ENCODE assay signal across 9 mouse cellular contexts in the genomic region with DNA sequence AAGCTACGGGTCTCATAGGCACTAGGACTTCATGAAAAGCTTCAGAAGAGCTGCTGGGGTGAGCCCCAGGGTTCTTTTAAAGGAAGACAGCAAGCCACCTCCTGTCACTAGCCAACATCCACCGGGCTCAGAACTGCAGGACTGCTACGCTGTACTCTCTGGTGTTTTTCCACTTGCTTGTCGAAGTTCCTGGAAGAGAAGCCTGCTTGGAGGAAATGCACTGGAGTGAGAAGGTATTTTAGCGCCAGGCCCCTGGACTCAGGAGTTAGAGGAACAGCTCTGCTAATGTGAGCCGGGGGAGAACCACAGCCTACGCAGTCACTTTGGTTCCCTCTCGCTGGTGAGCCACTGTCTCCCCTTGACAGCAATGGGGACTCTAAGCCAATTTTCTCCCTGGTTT. TPM values are rescaled to one million over a fixed set of nuclear protein-coding genes. Genes with fewer than 3 reads are reported as not detected.
DNase-seq lines count a peak whose midpoint lies in the region; ATAC-seq lines count a peak whose summit lies in the region.
"Had no signal": no experiment of that assay in that cellular context is flagged by ENCODE, and none has a peak within 500 bp of the region (broad histone marks: within the 10 kb centered on the region; RNA-seq: fewer than 3 reads in every experiment).

No protein-coding gene starts in this region.

- ATAC-seq in inflammation-experienced regulatory T-cells, adult 6 months = peak; percentile 34
- ATAC-seq: midbrain, embryonic 16.5 days had no signal

- peak; percentile 10 for DNase-seq in adrenal gland, adult 2 months
- DNase-seq in adrenal gland, postnatal 25 days = no peak
- DNase-seq in CD4-positive, CD25-positive, alpha-beta regulatory T cell, adult 2 months (ENCODE audit: low read depth, low spot score) = peak; percentile 29
- DNase-seq in lung, postnatal 10 days = peak; percentile 3
- DNase-seq in gastrocnemius, adult 8-10 months (ENCODE audit: low spot score in 2 of 2) = no peak
- no peak for DNase-seq in embryo, embryonic 10.5 days (ENCODE audit: low spot score)
- DNase-seq in cerebellum, adult 11 months = no peak

RNA-seq across cellular contexts. Expression of gene Dclre1b, which starts 6.4 kb away (rescaled TPM):
- 10 to 100 TPM; 17.4 to 20.0 TPM for total RNA-seq in adrenal gland, adult 2 months (2021)
- 13.0 and 17.5 TPM in 2 replicates for polyA plus RNA-seq in adrenal gland, adult 2 months (2012; rRNA removed)
- 11.3 and 13.4 TPM in 2 replicates for total RNA-seq in adrenal gland, postnatal 25 days (2021)
- 10 to 100 TPM; 16.5 to 23.8 (median 17.7) TPM for polyA plus RNA-seq in inflammation-experienced regulatory T-cells, adult 6 months (2017; shearing (Covaris generic))
- total RNA-seq in gastrocnemius, adult 8-10 months (2022) = 1 to 10 TPM; 3.0 to 5.4 (median 4.1) TPM

RNA-seq across cellular contexts. Expression of gene Ap4b1, which starts 6.5 kb away (rescaled TPM):
- total RNA-seq in adrenal gland, adult 2 months (2021) = 10 to 100 TPM; 13.7 to 23.7 TPM
- polyA plus RNA-seq in adrenal gland, adult 2 months (2012; rRNA removed) = 6.7 and 7.2 TPM in 2 replicates
- 19.6 and 23.5 TPM in 2 replicates for total RNA-seq in adrenal gland, postnatal 25 days (2021)
- 10 to 100 TPM; 16.5 to 21.5 (median 16.7) TPM for polyA plus RNA-seq in inflammation-experienced regulatory T-cells, adult 6 months (2017; shearing (Covaris generic))
- 10 to 100 TPM in 1 of 4 experiments, 1 to 10 TPM in 3; 8.3 to 10.5 (median 9.2) TPM for total RNA-seq in gastrocnemius, adult 8-10 months (2022)

RNA-seq across cellular contexts. Expression of gene Gm43064, which starts 6.5 kb away (rescaled TPM):
- total RNA-seq in adrenal gland, adult 2 months (2021) = under 1 TPM; 0.38 to 0.49 TPM
- polyA plus RNA-seq in adrenal gland, adult 2 months (2012; rRNA removed) = not detected in 2 replicates
- total RNA-seq in adrenal gland, postnatal 25 days (2021) = 0.21 TPM in 1 of 2 replicates, not detected in the other
- under 1 TPM in 2 of 3 experiments, not detected in 1; 0.13 to 0.78 TPM for polyA plus RNA-seq in inflammation-experienced regulatory T-cells, adult 6 months (2017; shearing (Covaris generic))
- under 1 TPM in 2 of 4 experiments, not detected in 2; 0.13 TPM for total RNA-seq in gastrocnemius, adult 8-10 months (2022)

RNA-seq across cellular contexts. Expression of gene Hipk1, which starts 11.5 kb away (rescaled TPM):
- total RNA-seq in adrenal gland, adult 2 months (2021) = 100 to 1,000 TPM; 131 to 139 TPM
- 83.4 and 88.1 TPM in 2 replicates for polyA plus RNA-seq in adrenal gland, adult 2 months (2012; rRNA removed)
- total RNA-seq in adrenal gland, postnatal 25 days (2021) = 135 and 139 TPM in 2 replicates
- polyA plus RNA-seq in inflammation-experienced regulatory T-cells, adult 6 months (2017; shearing (Covaris generic)) = 10 to 100 TPM; 28.8 to 71.0 (median 34.9) TPM
- total RNA-seq in gastrocnemius, adult 8-10 months (2022) = 10 to 100 TPM; 55.9 to 80.6 (median 65.0) TPM

RNA-seq across cellular contexts. Expression of gene Bcl2l15, which starts 29.5 kb away (rescaled TPM):
- not detected for total RNA-seq in adrenal gland, adult 2 months (2021)
- polyA plus RNA-seq in adrenal gland, adult 2 months (2012; rRNA removed) = not detected in 2 replicates
- total RNA-seq in adrenal gland, postnatal 25 days (2021) = 0.70 TPM in 1 of 2 replicates, not detected in the other
- 1 to 10 TPM in 2 of 3 experiments, under 1 TPM in 1; 0.93 to 9.9 (median 6.3) TPM for polyA plus RNA-seq in inflammation-experienced regulatory T-cells, adult 6 months (2017; shearing (Covaris generic))
- not detected for total RNA-seq in gastrocnemius, adult 8-10 months (2022)

Comparison
In these comparisons a context has a peak if more than half of its experiments do, and no peak if none do; other contexts are left out.
1. DNase-seq: peak in adrenal gland, adult 2 months (single experiment), CD4-positive, CD25-positive, alpha-beta regulatory T cell, adult 2 months (single experiment) and lung, postnatal 10 days (single experiment); none in adrenal gland, postnatal 25 days (single experiment), gastrocnemius, adult 8-10 months (0 of 2), embryo, embryonic 10.5 days (single experiment) and cerebellum, adult 11 months (single experiment).